Mouse (Mus musculus): Measurements from ENCODE around the gene Olfr576. TPM values are rescaled to one million over a fixed set of nuclear protein-coding genes. Genes with fewer than 3 reads are reported as not detected.

The Olfr576 gene
- polyA plus RNA-seq, 1 experiment from 2014 or later: not detected

DNA sequence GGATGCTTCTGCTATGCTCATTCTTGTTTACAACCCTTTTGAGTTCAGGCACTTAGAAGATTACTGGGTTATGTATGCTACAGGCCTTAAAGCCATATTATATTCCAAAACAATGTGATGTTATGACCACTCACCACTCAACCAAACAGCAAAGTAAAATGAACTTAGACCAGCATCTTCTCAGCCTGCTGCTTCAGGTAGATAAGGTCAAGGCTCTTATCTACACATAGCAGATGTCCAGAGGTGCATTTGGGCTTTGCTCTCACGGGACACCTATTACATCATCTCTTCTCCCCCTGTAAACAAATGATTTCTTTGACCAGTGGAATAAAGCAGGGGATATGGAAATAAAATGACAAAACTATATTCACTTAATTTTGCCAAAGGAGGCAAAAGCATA lies 3.9 kb upstream of the Olfr576 start, which contains the start of gene Olfr575:
Olfr575 (minus strand) TSS at position 183 of the 400 bp plus-strand sequence.
- no peak within 1 kb of the TSS for H3K4me3 ChIP-seq (replicated peaks)
- no peak within 1 kb of the TSS for H3K4me2 ChIP-seq
- H3K4me1 ChIP-seq: no peaks in the 10 kb centered on the region
- ATAC-seq (replicated peaks; ENCODE audit: low FRiP score): no peak
- 66% methylated on average over 1 of the region's 1 CpGs for WGBS
- H3K9me3 ChIP-seq (replicated peaks): no peaks in the 10 kb centered on the region
- H3K27me3 ChIP-seq: no peaks in the 10 kb centered on the region
- H3K36me3 ChIP-seq: no peaks in the 10 kb centered on the region
- H3K9ac ChIP-seq: no peak within 1 kb of the TSS
- no peak within 1 kb of the TSS for H3K27ac ChIP-seq

DNA sequence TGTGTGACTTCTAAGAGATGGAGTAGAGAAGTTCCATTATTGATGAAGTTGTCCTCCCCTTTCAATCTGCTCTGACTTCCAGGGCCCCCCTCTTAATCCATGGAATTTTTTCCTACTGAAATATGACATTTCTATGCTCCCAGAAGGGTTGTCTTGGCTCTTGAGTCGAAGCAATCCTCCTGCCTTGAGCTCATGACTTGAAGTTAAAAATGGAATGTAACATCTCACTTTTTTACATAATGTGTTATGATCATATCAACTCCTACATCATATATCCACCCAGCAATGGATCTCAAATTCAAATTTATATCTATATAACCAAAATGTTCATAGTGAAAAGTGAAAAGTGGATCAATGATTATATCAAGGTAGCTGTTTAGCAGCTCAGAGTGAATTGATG lies 11.9 kb downstream of the Olfr576 start:
- 46% methylated on average over 1 of the region's 1 CpGs for WGBS
- ATAC-seq (replicated peaks; ENCODE audit: low FRiP score): no peak
- H3K9me3 ChIP-seq (replicated peaks): no peaks in the 10 kb centered on the region
- H3K4me1 ChIP-seq: no peaks in the 10 kb centered on the region
- no peak overlapping the region for H3K4me3 ChIP-seq (replicated peaks)
- H3K4me2 ChIP-seq: no peak overlapping the region
- H3K9ac ChIP-seq: no peak overlapping the region
- H3K27me3 ChIP-seq: no peaks in the 10 kb centered on the region
- H3K27ac ChIP-seq: no peak overlapping the region
- no peaks in the 10 kb centered on the region for H3K36me3 ChIP-seq

DNA sequence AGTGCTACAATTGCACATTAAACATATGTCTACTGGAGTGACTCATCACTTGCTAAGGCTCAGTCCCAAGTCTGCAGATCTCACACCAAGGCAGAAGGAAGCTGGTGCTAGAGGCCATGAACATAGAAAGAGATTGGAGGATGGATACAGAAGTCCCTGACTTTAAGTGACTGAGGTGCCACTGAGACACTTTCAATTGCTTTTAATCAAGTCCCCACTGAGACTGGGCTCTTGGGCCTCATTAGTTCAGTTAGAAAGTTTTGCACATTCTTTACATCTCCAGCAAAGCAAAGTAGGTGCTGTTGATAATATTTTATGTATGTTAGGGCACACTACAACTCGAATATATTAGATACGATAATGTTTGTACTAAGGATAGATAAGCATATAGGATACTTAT lies 13.4 kb downstream of the Olfr576 start, which contains the start of gene Olfr577:
Olfr577 (minus strand) TSS at position 101 of the 400 bp plus-strand sequence.
- H3K4me1 ChIP-seq: no peaks in the 10 kb centered on the region
- H3K27me3 ChIP-seq: no peaks in the 10 kb centered on the region
- H3K36me3 ChIP-seq: no peaks in the 10 kb centered on the region
- no peak within 1 kb of the TSS for H3K9ac ChIP-seq
- H3K4me2 ChIP-seq: no peak within 1 kb of the TSS
- H3K4me3 ChIP-seq (replicated peaks): no peak within 1 kb of the TSS
- no peak for ATAC-seq (replicated peaks; ENCODE audit: low FRiP score)
- 79% methylated on average over 2 of the region's 2 CpGs for WGBS
- no peaks in the 10 kb centered on the region for H3K9me3 ChIP-seq (replicated peaks)
- no peak within 1 kb of the TSS for H3K27ac ChIP-seq

DNA sequence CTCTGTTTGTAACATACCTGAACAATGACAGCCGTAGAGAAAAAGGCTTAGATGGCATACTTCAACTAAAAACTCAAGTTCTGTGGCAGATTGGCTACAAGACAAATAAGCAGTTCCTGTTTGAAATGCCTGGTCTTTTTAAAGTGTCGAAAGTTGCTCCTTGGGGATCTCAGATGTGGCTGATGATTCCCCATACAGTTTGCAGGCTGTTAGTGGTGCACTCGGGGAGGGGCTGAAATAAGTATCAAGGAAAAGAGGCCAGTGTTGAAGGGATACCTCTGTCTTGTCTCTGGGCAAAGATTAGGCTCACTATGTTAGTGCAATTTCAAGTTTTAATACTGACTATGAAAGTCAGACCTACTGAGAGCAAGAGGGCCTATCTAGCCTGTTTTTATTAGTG lies 26.8 kb downstream of the Olfr576 start, which contains the start of gene Olfr578:
Olfr578 (minus strand) TSS at position 101 of the 400 bp plus-strand sequence.
- Histone ChIP-seq H3K27me3 (no peaks in the 10 kb centered on the region), H3K36me3 (no peaks in the 10 kb centered on the region), H3K4me2 (no peak within 1 kb of the TSS), H3K4me1 (no peaks in the 10 kb centered on the region), H3K9me3 (replicated peaks) (no peaks in the 10 kb centered on the region), H3K27ac (no peak within 1 kb of the TSS), H3K4me3 (replicated peaks) (no peak within 1 kb of the TSS), H3K9ac (no peak within 1 kb of the TSS)
- 77% methylated on average over 3 of the region's 3 CpGs for WGBS
- ATAC-seq (replicated peaks; ENCODE audit: low FRiP score): no peak

Other genes with a start within 250 kb of the Olfr576 start
- gene Olfr33, start 243.6 kb upstream of the Olfr576 start, polyA plus RNA-seq (2015; fragmentation: Nextera tagmentation; extraction: Ambion mirVana): not detected in 2 replicates
- gene Olfr559, start 235.2 kb upstream of the Olfr576 start, polyA plus RNA-seq (2015; fragmentation: Nextera tagmentation; extraction: Ambion mirVana): not detected in 2 replicates
- gene Olfr560, start 203.3 kb upstream of the Olfr576 start, polyA plus RNA-seq (2015; fragmentation: Nextera tagmentation; extraction: Ambion mirVana): not detected in 2 replicates
- 0.27 and 0.48 TPM in 2 replicates for gene Olfr78, start 203.2 kb upstream of the Olfr576 start, polyA plus RNA-seq (2015; fragmentation: Nextera tagmentation; extraction: Ambion mirVana)
- not detected in 2 replicates for gene Olfr561, start 191.4 kb upstream of the Olfr576 start, polyA plus RNA-seq (2015; fragmentation: Nextera tagmentation; extraction: Ambion mirVana)
- not detected in 2 replicates for gene Olfr564, start 159.2 kb upstream of the Olfr576 start, polyA plus RNA-seq (2015; fragmentation: Nextera tagmentation; extraction: Ambion mirVana)
- not detected in 2 replicates for gene Olfr566, start 103.9 kb upstream of the Olfr576 start, polyA plus RNA-seq (2015; fragmentation: Nextera tagmentation; extraction: Ambion mirVana)
- gene Olfr568, start 85.5 kb upstream of the Olfr576 start, polyA plus RNA-seq (2015; fragmentation: Nextera tagmentation; extraction: Ambion mirVana): not detected in 2 replicates
- gene Olfr569, start 71.8 kb upstream of the Olfr576 start, polyA plus RNA-seq (2015; fragmentation: Nextera tagmentation; extraction: Ambion mirVana): not detected in 2 replicates
- not detected in 2 replicates for gene Olfr570, start 68.1 kb upstream of the Olfr576 start, polyA plus RNA-seq (2015; fragmentation: Nextera tagmentation; extraction: Ambion mirVana)
- not detected in 2 replicates for gene Olfr571, start 45.1 kb upstream of the Olfr576 start, polyA plus RNA-seq (2015; fragmentation: Nextera tagmentation; extraction: Ambion mirVana)
- gene Olfr572, start 38.3 kb upstream of the Olfr576 start, polyA plus RNA-seq (2015; fragmentation: Nextera tagmentation; extraction: Ambion mirVana): not detected in 2 replicates
- not detected in 2 replicates for gene Olfr573-ps1, start 20.1 kb upstream of the Olfr576 start, polyA plus RNA-seq (2015; fragmentation: Nextera tagmentation; extraction: Ambion mirVana)
- gene Olfr574, start 14.2 kb upstream of the Olfr576 start, polyA plus RNA-seq (2015; fragmentation: Nextera tagmentation; extraction: Ambion mirVana): not detected in 2 replicates
- gene Olfr575, start 3.9 kb upstream of the Olfr576 start, polyA plus RNA-seq (2015; fragmentation: Nextera tagmentation; extraction: Ambion mirVana): not detected in 2 replicates
- not detected in 2 replicates for gene Olfr577, start 13.3 kb downstream of the Olfr576 start, polyA plus RNA-seq (2015; fragmentation: Nextera tagmentation; extraction: Ambion mirVana)
- not detected in 2 replicates for gene Olfr578, start 26.7 kb downstream of the Olfr576 start, polyA plus RNA-seq (2015; fragmentation: Nextera tagmentation; extraction: Ambion mirVana)
- not detected in 2 replicates for gene Olfr582, start 75.4 kb downstream of the Olfr576 start, polyA plus RNA-seq (2015; fragmentation: Nextera tagmentation; extraction: Ambion mirVana)
- gene Olfr583, start 88.6 kb downstream of the Olfr576 start, polyA plus RNA-seq (2015; fragmentation: Nextera tagmentation; extraction: Ambion mirVana): not detected in 2 replicates
- not detected in 2 replicates for gene Olfr584, start 119.2 kb downstream of the Olfr576 start, polyA plus RNA-seq (2015; fragmentation: Nextera tagmentation; extraction: Ambion mirVana)
- not detected in 2 replicates for gene Olfr585, start 135.1 kb downstream of the Olfr576 start, polyA plus RNA-seq (2015; fragmentation: Nextera tagmentation; extraction: Ambion mirVana)
- not detected in 2 replicates for gene Olfr586, start 163.0 kb downstream of the Olfr576 start, polyA plus RNA-seq (2015; fragmentation: Nextera tagmentation; extraction: Ambion mirVana)
- gene Olfr588-ps1, start 178.2 kb downstream of the Olfr576 start, polyA plus RNA-seq (2015; fragmentation: Nextera tagmentation; extraction: Ambion mirVana): not detected in 2 replicates
- not detected in 2 replicates for gene Olfr589, start 193.7 kb downstream of the Olfr576 start, polyA plus RNA-seq (2015; fragmentation: Nextera tagmentation; extraction: Ambion mirVana)
- not detected in 2 replicates for gene Olfr591, start 215.7 kb downstream of the Olfr576 start, polyA plus RNA-seq (2015; fragmentation: Nextera tagmentation; extraction: Ambion mirVana)
- gene Olfr592, start 222.1 kb downstream of the Olfr576 start, polyA plus RNA-seq (2015; fragmentation: Nextera tagmentation; extraction: Ambion mirVana): not detected in 2 replicates
- not detected in 2 replicates for gene Olfr593, start 249.2 kb downstream of the Olfr576 start, polyA plus RNA-seq (2015; fragmentation: Nextera tagmentation; extraction: Ambion mirVana)

All from kidney, embryonic 15.5 days (tissue).